Mouse (Mus musculus): ENCODE results near the gene Pnmal2. TPM values are rescaled to one million over a fixed set of nuclear protein-coding genes. Genes with fewer than 3 reads are reported as not detected.

Pnmal2 gene
- polyA plus RNA-seq, 1 experiment from 2014 or later = 4.0 TPM

GRCm38 (mm10) chr7:16931968-16932627, 12.4 kb upstream of the Pnmal2 start:
- no peaks in the 10 kb centered on the region for H3K36me3 ChIP-seq
- 17% methylated on average over 14 of the region's 14 CpGs for WGBS
- H3K9me3 ChIP-seq = no peaks in the 10 kb centered on the region
- ATAC-seq (ENCODE audit: extremely low read depth, insufficient number of reproducible peaks, low FRiP score, low TSS enrichment) = no peak
- H3K4me3 ChIP-seq = no peak overlapping the region
- H3K4me2 ChIP-seq = no peak overlapping the region
- H3K4me1 ChIP-seq = no peaks in the 10 kb centered on the region; the same call in 1 of the 2 replicates
- H3K27me3 ChIP-seq (replicated peaks) = no peaks in the 10 kb centered on the region
- H3K27ac ChIP-seq (replicated peaks) = no peak overlapping the region
- no peak overlapping the region for H3K9ac ChIP-seq

GRCm38 (mm10) chr7:16932704-16933577, 11.5 kb upstream of the Pnmal2 start:
- Histone ChIP-seq H3K4me1 (no peaks in the 10 kb centered on the region; the same call in 1 of the 2 replicates), H3K9me3 (no peaks in the 10 kb centered on the region), H3K4me2 (no peak overlapping the region), H3K36me3 (no peaks in the 10 kb centered on the region), H3K4me3 (no peak overlapping the region), H3K27me3 (replicated peaks) (no peaks in the 10 kb centered on the region), H3K27ac (replicated peaks) (no peak overlapping the region), H3K9ac (no peak overlapping the region)
- 37% methylated on average over 14 of the region's 14 CpGs for WGBS
- no peak for ATAC-seq (ENCODE audit: extremely low read depth, insufficient number of reproducible peaks, low FRiP score, low TSS enrichment)

GRCm38 (mm10) chr7:16937312-16937711, 7.2 kb upstream of the Pnmal2 start:
- H3K4me1 ChIP-seq = peaks cover 17% of the 10 kb centered on the region
- H3K36me3 ChIP-seq = no peaks in the 10 kb centered on the region
- no peak for ATAC-seq (ENCODE audit: extremely low read depth, insufficient number of reproducible peaks, low FRiP score, low TSS enrichment)
- 39% methylated on average over 4 of the region's 4 CpGs for WGBS
- H3K9me3 ChIP-seq = no peaks in the 10 kb centered on the region
- H3K9ac ChIP-seq = no peak overlapping the region
- no peak overlapping the region for H3K4me3 ChIP-seq
- H3K27ac ChIP-seq (replicated peaks) = no peak overlapping the region
- no peaks in the 10 kb centered on the region for H3K27me3 ChIP-seq (replicated peaks)
- H3K4me2 ChIP-seq = no peak overlapping the region

GRCm38 (mm10) chr7:16938117-16938791, 6.2 kb upstream of the Pnmal2 start:
- H3K4me2 ChIP-seq = no peak overlapping the region
- WGBS = 70% methylated on average over 17 of the region's 17 CpGs
- no peak for ATAC-seq (ENCODE audit: extremely low read depth, insufficient number of reproducible peaks, low FRiP score, low TSS enrichment)
- no peak overlapping the region for H3K9ac ChIP-seq
- H3K4me3 ChIP-seq = no peak overlapping the region
- H3K4me1 ChIP-seq = peaks cover 17% of the 10 kb centered on the region
- no peak overlapping the region for H3K27ac ChIP-seq (replicated peaks)
- H3K27me3 ChIP-seq (replicated peaks) = no peaks in the 10 kb centered on the region
- no peaks in the 10 kb centered on the region for H3K36me3 ChIP-seq
- no peaks in the 10 kb centered on the region for H3K9me3 ChIP-seq

GRCm38 (mm10) chr7:16940292-16940691, 4.2 kb upstream of the Pnmal2 start:
- no peak for ATAC-seq (ENCODE audit: extremely low read depth, insufficient number of reproducible peaks, low FRiP score, low TSS enrichment)
- H3K27me3 ChIP-seq (replicated peaks) = peaks cover 11% of the 10 kb centered on the region
- 25% methylated on average over 7 of the region's 7 CpGs for WGBS
- H3K4me2 ChIP-seq = peak overlapping the region; percentile 19; the same call in 1 of the 2 replicates
- no peaks in the 10 kb centered on the region for H3K9me3 ChIP-seq
- H3K4me3 ChIP-seq = no peak overlapping the region
- peaks cover 30% of the 10 kb centered on the region for H3K4me1 ChIP-seq
- H3K9ac ChIP-seq = peak overlapping the region; percentile 41
- no peaks in the 10 kb centered on the region for H3K36me3 ChIP-seq
- H3K27ac ChIP-seq (replicated peaks) = peak overlapping the region; percentile 26

GRCm38 (mm10) chr7:16942861-16943260, 1.6 kb upstream of the Pnmal2 start:
- no peaks in the 10 kb centered on the region for H3K9me3 ChIP-seq
- H3K4me1 ChIP-seq = peaks cover 55% of the 10 kb centered on the region
- no peak overlapping the region for H3K4me3 ChIP-seq
- no peak overlapping the region for H3K4me2 ChIP-seq
- H3K27me3 ChIP-seq (replicated peaks) = peaks cover 37% of the 10 kb centered on the region
- H3K9ac ChIP-seq = no peak overlapping the region
- H3K36me3 ChIP-seq = no peaks in the 10 kb centered on the region
- no peak for ATAC-seq (ENCODE audit: extremely low read depth, insufficient number of reproducible peaks, low FRiP score, low TSS enrichment)
- WGBS = 62% methylated on average over 4 of the region's 4 CpGs
- H3K27ac ChIP-seq (replicated peaks) = no peak overlapping the region

- WGBS = under 1% methylated on average over 22 of the region's 22 CpGs
- H3K9me3 ChIP-seq = no peaks in the 10 kb centered on the region
- H3K9ac ChIP-seq = peak overlapping the region; percentile 87
- no peaks in the 10 kb centered on the region for H3K36me3 ChIP-seq
- peak overlapping the region; percentile 66 for H3K4me3 ChIP-seq
- no peak for ATAC-seq (ENCODE audit: extremely low read depth, insufficient number of reproducible peaks, low FRiP score, low TSS enrichment)
- peaks cover 56% of the 10 kb centered on the region for H3K27me3 ChIP-seq (replicated peaks)
- H3K4me2 ChIP-seq = peak overlapping the region; percentile 92
- H3K4me1 ChIP-seq = peaks cover 64% of the 10 kb centered on the region
- no peak overlapping the region for H3K27ac ChIP-seq (replicated peaks)
These were observed 380 bp downstream of the Pnmal2 start for GRCm38 (mm10) chr7:16944808-16945315.

GRCm38 (mm10) chr7:16945419-16945818, 937 bp downstream of the Pnmal2 start:
- no peaks in the 10 kb centered on the region for H3K36me3 ChIP-seq
- no peak overlapping the region for H3K27ac ChIP-seq (replicated peaks)
- H3K4me3 ChIP-seq = peak overlapping the region; percentile 66
- WGBS = 12% methylated on average over 17 of the region's 17 CpGs
- H3K9me3 ChIP-seq = no peaks in the 10 kb centered on the region
- H3K9ac ChIP-seq = peak overlapping the region; percentile 87
- H3K27me3 ChIP-seq (replicated peaks) = peaks cover 57% of the 10 kb centered on the region
- peaks cover 63% of the 10 kb centered on the region for H3K4me1 ChIP-seq
- peak overlapping the region; percentile 92 for H3K4me2 ChIP-seq
- no peak for ATAC-seq (ENCODE audit: extremely low read depth, insufficient number of reproducible peaks, low FRiP score, low TSS enrichment)

GRCm38 (mm10) chr7:16946441-16947348, 2.2 kb downstream of the Pnmal2 start:
- Histone ChIP-seq H3K4me3 (peak overlapping the region; percentile 66), H3K9me3 (no peaks in the 10 kb centered on the region), H3K27me3 (replicated peaks) (peaks cover 57% of the 10 kb centered on the region), H3K36me3 (no peaks in the 10 kb centered on the region), H3K27ac (replicated peaks) (no peak overlapping the region), H3K4me1 (peaks cover 63% of the 10 kb centered on the region), H3K4me2 (peak overlapping the region; percentile 92), H3K9ac (peak overlapping the region; percentile 72)
- no peak for ATAC-seq (ENCODE audit: extremely low read depth, insufficient number of reproducible peaks, low FRiP score, low TSS enrichment)
- WGBS = 4% methylated on average over 53 of the region's 53 CpGs

GRCm38 (mm10) chr7:16947349-16947895, 2.9 kb downstream of the Pnmal2 start:
- H3K4me2 ChIP-seq = peak overlapping the region; percentile 92
- peak overlapping the region; percentile 66 for H3K4me3 ChIP-seq
- peak overlapping the region; percentile 72 for H3K9ac ChIP-seq
- WGBS = 23% methylated on average over 20 of the region's 22 CpGs
- H3K27ac ChIP-seq (replicated peaks) = no peak overlapping the region
- ATAC-seq (ENCODE audit: extremely low read depth, insufficient number of reproducible peaks, low FRiP score, low TSS enrichment) = no peak
- H3K4me1 ChIP-seq = peaks cover 63% of the 10 kb centered on the region
- H3K9me3 ChIP-seq = no peaks in the 10 kb centered on the region
- no peaks in the 10 kb centered on the region for H3K36me3 ChIP-seq
- H3K27me3 ChIP-seq (replicated peaks) = peaks cover 57% of the 10 kb centered on the region
